Mouse (Mus musculus): ENCODE data around the gene Gm6460.
"Not testable (repeated sequence)": the region's sequence is repeated elsewhere in the genome, so short reads cannot be mapped to it uniquely, and the experiment has no call there.

Gene Gm6460

DNA sequence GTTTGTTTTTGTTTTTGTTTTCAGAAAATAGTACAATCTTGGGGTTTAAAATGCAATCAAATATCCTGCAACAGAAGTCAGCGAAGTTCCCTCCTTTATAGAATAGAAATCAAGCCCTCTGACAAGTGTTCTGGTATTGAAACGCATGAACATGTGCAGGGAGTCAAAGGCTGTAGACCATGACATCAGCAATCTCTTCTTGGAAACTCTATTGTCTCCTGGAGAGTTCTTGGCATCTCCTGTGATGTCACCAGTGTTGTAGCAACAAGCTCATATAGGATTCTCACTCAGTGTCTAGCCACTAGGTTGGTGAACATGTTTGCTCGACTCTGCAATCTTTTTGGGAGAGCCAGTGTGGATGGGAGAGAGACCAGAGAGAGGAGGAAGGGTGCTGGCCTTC lies at the start of gene Gm6460:
Gene Gm6460, plus strand, starts transcription at position 301 of the 400 bp plus-strand sequence.
- DNase-seq (ENCODE audit: low spot score in 2 of 2): not testable (repeated sequence)
